Mouse (Mus musculus): ENCODE measurements around the gene Tssk1.

- no peak for TF ChIP-seq CTCF (IDR thresholded peaks at IDR 0.05; ENCODE audit: low read depth)
- TF ChIP-seq EP300 (IDR thresholded peaks at IDR 0.05; ENCODE audit: low read depth) = no peak
Observed at GRCm38 (mm10) chr16:17893923-17894322, at the start of gene Tssk1.
